Mouse (Mus musculus) thymus, adult 2 months (tissue): ENCODE measurements around the gene Sulf2.

Experiments used
- CTCF ChIP-seq: fragments of 200-500 bp; IDR thresholded peaks from 2 replicates; pipeline ENCODE4 v1.5.1; 2012; ENCODE audit warnings: mild to moderate bottlenecking, control low read depth, low read length, moderate library complexity, borderline replicate concordance; ENCODE audit not compliant: control insufficient read depth, poor library complexity, insufficient read depth; ENCODE audit errors: extremely low read depth
- POLR2A ChIP-seq: fragments of 200-500 bp; IDR thresholded peaks from 2 replicates; pipeline ENCODE4 v1.6.1; 2012; ENCODE audit warnings: mild to moderate bottlenecking, low read length, control low read depth, moderate library complexity; ENCODE audit not compliant: control insufficient read depth, poor library complexity, insufficient read depth; ENCODE audit errors: extremely low read depth

GRCm38 (mm10) chr2:166105911-166106310, 49.6 kb downstream of the Sulf2 start:
- no peak for TF ChIP-seq CTCF
- no peak for TF ChIP-seq POLR2A
